In the genomic region with DNA sequence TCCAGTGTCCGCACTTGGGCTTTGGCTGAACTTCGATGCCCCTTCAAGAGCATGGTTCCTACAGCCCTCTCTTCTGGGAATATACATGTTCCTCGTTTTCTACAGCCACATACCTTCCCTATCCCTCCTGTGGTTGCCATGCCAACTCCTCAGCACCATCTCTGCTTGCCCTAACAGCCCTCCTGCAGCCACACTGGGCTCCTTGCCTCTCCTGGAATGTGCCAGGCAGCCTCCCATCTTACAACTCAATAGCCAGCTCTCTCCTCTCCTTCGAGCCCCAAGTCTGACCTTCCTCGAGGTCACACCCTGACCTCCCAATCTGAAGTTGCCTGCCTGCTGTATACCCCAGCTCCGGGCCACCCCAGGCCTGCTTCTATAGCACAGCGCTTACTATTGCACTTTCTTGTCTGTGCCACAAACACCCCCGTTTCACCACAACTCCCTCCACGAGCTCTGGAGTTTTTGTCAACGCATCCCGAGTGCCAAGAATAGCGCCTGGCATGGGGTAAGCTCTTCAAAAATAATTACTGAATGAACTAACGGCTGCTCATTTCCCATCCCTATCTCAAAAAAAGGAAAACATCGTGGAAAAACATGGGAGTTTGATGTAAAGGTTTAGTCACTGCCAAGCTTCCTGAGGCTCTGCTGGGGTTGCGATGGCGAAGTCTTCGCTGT, we compare ENCODE assay signal across 13 mouse cellular contexts.
DNase-seq lines count a peak whose midpoint lies in the region; ATAC-seq and TF ChIP-seq lines count a peak whose summit lies in the region.
"Had no signal": no experiment of that assay in that cellular context is flagged by ENCODE, and none has a peak within 500 bp of the region (broad histone marks: within the 10 kb centered on the region; RNA-seq: fewer than 3 reads in every experiment).

No protein-coding gene starts in this region.

- no peak for TF ChIP-seq CTCF in layer of hippocampus, adult 2 months (conservative IDR thresholded peaks at IDR 0.05)

- DNase-seq in forebrain, embryonic 11.5 days (ENCODE audit: low spot score): no peak
- DNase-seq in forebrain, embryonic 10.5 days (ENCODE audit: extremely low spot score, low spot score): no peak
- DNase-seq in layer of hippocampus, adult 2 months (ENCODE audit: low spot score in 2 of 2): peak in 1 of 2 experiments; percentile 42
- no peak for DNase-seq in layer of hippocampus, adult 18-20 months (ENCODE audit: low spot score in 2 of 2)
- DNase-seq in brain, adult 2 months (ENCODE audit: low read depth, low spot score): peak; percentile 83
- DNase-seq in adrenal gland, adult (ENCODE audit: inconsistent age in 2 of 2, low spot score in 1 of 2): no peak
- no peak for DNase-seq in ovary, postnatal 10 days (ENCODE audit: low spot score)
- DNase-seq: adrenal gland, postnatal 14 days; gastrocnemius, postnatal 10 days; thymus, adult 18-20 months had no signal

- no peak overlapping the region for H3K9ac ChIP-seq in forebrain, embryonic 11.5 days (ENCODE audit: low read length)
- H3K9ac ChIP-seq in forebrain, embryonic 16.5 days (replicated peaks; ENCODE audit: low read depth, low read length): no peak overlapping the region
- H3K9ac ChIP-seq: kidney, embryonic 15.5 days had no signal

- no peak overlapping the region for H3K27ac ChIP-seq in forebrain, embryonic 11.5 days (ENCODE audit: low read depth, low read length)
- no peak overlapping the region for H3K27ac ChIP-seq in forebrain, embryonic 10.5 days
- H3K27ac ChIP-seq in layer of hippocampus, adult 2 months: peak overlapping the region; percentile 43; the same call in 1 of the 2 replicates
- no peak overlapping the region for H3K27ac ChIP-seq in forebrain, embryonic 16.5 days (ENCODE audit: low read length)
- H3K27ac ChIP-seq: kidney, embryonic 15.5 days had no signal

- WGBS in forebrain, embryonic 11.5 days: 82% methylated on average over 17 of the region's 17 CpGs
- 82% methylated on average over 17 of the region's 17 CpGs for WGBS in forebrain, embryonic 10.5 days
- 46% methylated on average over 17 of the region's 17 CpGs for WGBS in forebrain, embryonic 16.5 days

- H3K27me3 ChIP-seq in forebrain, embryonic 11.5 days (ENCODE audit: control insufficient read depth, insufficient read depth, low read length): no peaks in the 10 kb centered on the region
- no peaks in the 10 kb centered on the region for H3K27me3 ChIP-seq in forebrain, embryonic 10.5 days (ENCODE audit: poor library complexity, severe bottlenecking)
- no peaks in the 10 kb centered on the region for H3K27me3 ChIP-seq in forebrain, embryonic 16.5 days (replicated peaks; ENCODE audit: control insufficient read depth, insufficient read depth, low read length)
- H3K27me3 ChIP-seq: kidney, embryonic 15.5 days had no signal

- peak; percentile 21; the same call in 1 of the 2 replicates for ATAC-seq in forebrain, embryonic 11.5 days (replicated peaks; ENCODE audit: low FRiP score)
- peak; percentile 51; the same call in 1 of the 2 replicates for ATAC-seq in forebrain, embryonic 16.5 days
- ATAC-seq: inflammation-experienced regulatory T-cells, adult 6 months had no signal

- H3K36me3 ChIP-seq in forebrain, embryonic 11.5 days (ENCODE audit: control insufficient read depth, insufficient read depth, low read length): no peaks in the 10 kb centered on the region
- peaks cover 17% of the 10 kb centered on the region for H3K36me3 ChIP-seq in forebrain, embryonic 10.5 days (replicated peaks)
- no peaks in the 10 kb centered on the region for H3K36me3 ChIP-seq in forebrain, embryonic 16.5 days (ENCODE audit: control insufficient read depth, insufficient read depth)
- H3K36me3 ChIP-seq: kidney, embryonic 15.5 days had no signal

- no peak overlapping the region for H3K4me2 ChIP-seq in forebrain, embryonic 11.5 days (ENCODE audit: low read depth, low read length, severe bottlenecking)
- no peak overlapping the region for H3K4me2 ChIP-seq in forebrain, embryonic 16.5 days (ENCODE audit: low read length)
- H3K4me2 ChIP-seq: kidney, embryonic 15.5 days had no signal

- no peaks in the 10 kb centered on the region for H3K4me1 ChIP-seq in forebrain, embryonic 11.5 days (replicated peaks; ENCODE audit: control insufficient read depth, insufficient read depth, low read length)
- peaks cover 26% of the 10 kb centered on the region for H3K4me1 ChIP-seq in forebrain, embryonic 10.5 days
- peaks cover 23% of the 10 kb centered on the region for H3K4me1 ChIP-seq in forebrain, embryonic 16.5 days (replicated peaks; ENCODE audit: control insufficient read depth, insufficient read depth, low read length)

- H3K4me3 ChIP-seq in forebrain, embryonic 11.5 days (ENCODE audit: low read depth, low read length): no peak overlapping the region
- H3K4me3 ChIP-seq in forebrain, embryonic 10.5 days: no peak overlapping the region
- no peak overlapping the region for H3K4me3 ChIP-seq in layer of hippocampus, adult 2 months
- no peak overlapping the region for H3K4me3 ChIP-seq in forebrain, embryonic 16.5 days (replicated peaks; ENCODE audit: low read length)
- H3K4me3 ChIP-seq: kidney, embryonic 15.5 days had no signal

- no peaks in the 10 kb centered on the region; the same call in 1 of the 2 replicates for H3K9me3 ChIP-seq in forebrain, embryonic 11.5 days (ENCODE audit: control insufficient read depth, low read length)
- H3K9me3 ChIP-seq in forebrain, embryonic 10.5 days: peaks cover 8% of the 10 kb centered on the region; the same call in 1 of the 2 replicates
- 0 out of 2 replicates have a peak, but pooled peaks cover 3% of the 10 kb centered on the region for H3K9me3 ChIP-seq in forebrain, embryonic 16.5 days (ENCODE audit: control insufficient read depth, low read length)
- H3K9me3 ChIP-seq: kidney, embryonic 15.5 days had no signal
